Mouse (Mus musculus) kidney, embryonic 15.5 days (tissue): ENCODE measurements around the gene Zfp408. TPM values are rescaled to one million over a fixed set of nuclear protein-coding genes. Genes with fewer than 3 reads are reported as not detected.

Source experiments
- ATAC-seq: fragments of 200-750 bp; cut with Nextera tagmentation; replicated peaks from 2 replicates; pipeline ENCODE4 v1.8.0; 2017; ENCODE audit warnings: moderate TSS enrichment; ENCODE audit not compliant: low FRiP score
- H3K27ac ChIP-seq: fragments of 300-500 bp; sonication (generic); 2 replicates; pipeline ENCODE4 v1.5.1; 2015; ENCODE audit warnings: mild to moderate bottlenecking, inconsistent platforms
- H3K27me3 ChIP-seq: fragments of 300-500 bp; sonication (generic); 2 replicates; pipeline ENCODE4 v1.6.1; 2015; ENCODE audit warnings: inconsistent platforms
- H3K36me3 ChIP-seq: fragments of 300-500 bp; sonication (generic); 2 replicates; pipeline ENCODE4 v1.6.1; 2015; ENCODE audit warnings: inconsistent platforms
- H3K4me1 ChIP-seq: fragments of 300-500 bp; sonication (generic); 2 replicates; pipeline ENCODE4 v1.6.1; 2015; ENCODE audit warnings: inconsistent platforms
- H3K4me2 ChIP-seq: fragments of 300-500 bp; sonication (generic); 2 replicates; pipeline ENCODE4 v1.6.1; 2015; ENCODE audit warnings: moderate library complexity, mild to moderate bottlenecking, inconsistent platforms
- H3K4me3 ChIP-seq: fragments of 300-500 bp; sonication (generic); replicated peaks from 2 replicates; pipeline ENCODE4 v1.5.1; 2015; ENCODE audit warnings: mild to moderate bottlenecking, inconsistent platforms
- H3K9ac ChIP-seq: fragments of 300-500 bp; sonication (generic); 2 replicates; pipeline ENCODE4 v1.6.1; 2015; ENCODE audit warnings: mild to moderate bottlenecking, inconsistent platforms
- H3K9me3 ChIP-seq: fragments of 300-500 bp; sonication (generic); replicated peaks from 2 replicates; pipeline ENCODE4 v1.6.1; 2016; ENCODE audit warnings: inconsistent platforms
- WGBS: fragments of 180-500 bp; shearing (Covaris S2); methylation state at CpG from one replicate; pipeline ENCODE4 v1.1.7; 2015; ENCODE audit warnings: mixed read lengths; 5-methylcytosine and 5-hydroxymethylcytosine counted together
- polyA plus RNA-seq: library from polyadenylated mRNA; unstranded; fragments of >200 nt; fragmentation: Nextera tagmentation; extraction: Ambion mirVana; gene quantifications from 2 replicates; pipeline ENCODE4 v1.2.1, GENCODE M21; 2015

The Zfp408 gene
- polyA plus RNA-seq = 11.9 and 13.7 TPM in 2 replicates

- H3K36me3 ChIP-seq = peaks cover 57% of the 10 kb centered on the region
- no peaks in the 10 kb centered on the region for H3K9me3 ChIP-seq
- peak; percentile 92 for ATAC-seq
- WGBS = under 1% methylated on average over 44 of the region's 44 CpGs
- H3K9ac ChIP-seq = peak within 1 kb of the TSS; percentile 86
- peak within 1 kb of the TSS; percentile 90 for H3K4me2 ChIP-seq
- peak within 1 kb of the TSS; percentile 59 for H3K4me3 ChIP-seq
- H3K27me3 ChIP-seq = no peaks in the 10 kb centered on the region
- H3K4me1 ChIP-seq = peaks cover 37% of the 10 kb centered on the region
- H3K27ac ChIP-seq = peak within 1 kb of the TSS; percentile 88
Observed at GRCm38 (mm10) chr2:91649553-91650359, at the start of gene Zfp408, which contains the start of gene Arhgap1. Gene Zfp408 (minus strand): TSS chr2:91649791. Gene Arhgap1 (plus strand): TSS chr2:91649860.

DNA sequence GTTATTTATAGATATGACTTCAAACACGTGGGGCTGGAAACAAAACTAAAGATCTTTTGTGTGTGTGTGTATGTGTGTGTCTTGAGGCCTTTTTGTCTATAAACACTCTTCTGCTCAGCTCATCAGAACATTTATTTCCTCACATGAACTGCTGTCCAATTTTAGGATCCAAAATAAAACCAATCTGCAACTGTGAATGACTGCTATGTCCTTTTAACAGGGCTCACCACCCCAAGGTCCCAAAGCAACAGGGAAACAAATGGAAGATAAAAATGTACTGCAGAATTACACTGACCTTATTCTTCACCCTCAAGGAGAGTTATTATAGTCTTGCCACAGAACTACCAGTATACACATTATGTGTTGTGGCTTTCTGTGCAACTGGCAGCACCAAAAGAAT lies 49.6 kb upstream of the Zfp408 start:
- no peak overlapping the region for H3K27ac ChIP-seq
- no peaks in the 10 kb centered on the region for H3K4me1 ChIP-seq
- H3K4me3 ChIP-seq = no peak overlapping the region
- H3K9me3 ChIP-seq = no peaks in the 10 kb centered on the region
- no peak overlapping the region for H3K4me2 ChIP-seq
- H3K27me3 ChIP-seq = no peaks in the 10 kb centered on the region
- H3K9ac ChIP-seq = no peak overlapping the region
- 68% methylated on average over 1 of the region's 1 CpGs for WGBS
- peaks cover 12% of the 10 kb centered on the region for H3K36me3 ChIP-seq
- no peak for ATAC-seq

DNA sequence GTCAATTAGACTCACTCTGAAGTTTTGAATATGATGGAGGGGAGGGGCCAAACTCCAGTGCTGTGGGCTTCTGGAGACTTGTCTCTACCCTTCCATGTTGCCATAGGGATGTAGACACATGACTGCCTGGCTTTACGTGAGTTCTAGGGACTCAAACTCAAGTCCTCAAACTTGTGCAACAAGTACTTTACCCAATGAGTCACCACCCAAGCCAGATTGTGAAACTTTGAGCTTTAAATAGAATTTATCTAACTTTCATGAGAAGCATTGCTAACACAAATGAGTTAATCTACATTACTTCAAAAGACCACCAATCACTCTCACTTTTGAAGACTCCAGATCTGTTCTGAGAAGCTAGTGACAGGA lies 46.6 kb upstream of the Zfp408 start:
- Histone ChIP-seq H3K36me3 (peaks cover 23% of the 10 kb centered on the region), H3K27ac (no peak overlapping the region), H3K4me3 (no peak overlapping the region), H3K4me2 (no peak overlapping the region), H3K27me3 (no peaks in the 10 kb centered on the region), H3K9me3 (no peaks in the 10 kb centered on the region), H3K9ac (no peak overlapping the region), H3K4me1 (no peaks in the 10 kb centered on the region)
- WGBS = 87% methylated on average over 1 of the region's 1 CpGs
- no peak for ATAC-seq

GRCm38 (mm10) chr2:91695436-91696224 lies 46.0 kb upstream of the Zfp408 start:
- Histone ChIP-seq H3K4me2 (no peak overlapping the region), H3K36me3 (peaks cover 25% of the 10 kb centered on the region), H3K4me3 (no peak overlapping the region), H3K9ac (no peak overlapping the region), H3K27me3 (no peaks in the 10 kb centered on the region), H3K27ac (no peak overlapping the region), H3K9me3 (no peaks in the 10 kb centered on the region), H3K4me1 (no peaks in the 10 kb centered on the region)
- WGBS = 85% methylated on average over 10 of the region's 10 CpGs
- ATAC-seq = no peak

DNA sequence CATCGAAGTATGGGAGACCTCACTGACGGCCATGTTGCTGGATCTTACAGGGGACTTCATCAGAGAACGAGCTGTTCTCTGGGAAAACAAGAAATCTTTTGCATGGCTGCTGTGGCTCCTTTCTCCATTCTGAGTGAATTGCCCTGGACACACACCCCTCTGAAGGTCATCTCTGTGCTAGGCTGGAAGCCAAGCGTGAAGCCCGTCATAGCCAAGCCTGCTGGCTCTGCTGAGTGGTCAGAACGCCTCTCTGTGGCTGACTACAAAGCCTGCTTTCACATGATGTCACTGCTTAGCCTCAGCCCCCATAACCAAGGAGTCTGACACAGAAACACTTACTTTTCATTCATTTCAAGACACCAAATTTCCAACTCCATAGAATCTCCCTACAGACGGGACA lies 39.9 kb upstream of the Zfp408 start:
- H3K9me3 ChIP-seq = no peaks in the 10 kb centered on the region
- no peak for ATAC-seq

DNA sequence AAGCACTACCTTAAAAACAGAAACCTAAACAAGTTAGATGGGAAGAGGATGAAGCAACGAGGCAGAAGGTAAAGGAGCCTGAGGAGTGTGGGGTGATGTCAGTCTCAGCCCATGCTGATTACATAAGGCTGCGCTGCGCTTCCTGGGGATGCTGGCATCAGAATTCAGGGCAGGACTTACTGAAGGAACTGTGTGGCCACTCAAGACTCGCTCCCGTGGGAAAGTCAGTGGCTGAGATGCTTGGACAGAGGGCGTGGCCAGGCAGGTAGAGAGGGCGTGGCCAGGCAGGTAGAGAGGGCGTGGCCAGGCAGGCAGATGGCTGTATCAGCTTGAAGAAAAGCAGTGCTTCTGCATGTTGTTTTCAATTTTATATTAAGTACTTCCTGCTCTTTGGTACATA lies 34.3 kb upstream of the Zfp408 start:
- Histone ChIP-seq H3K4me1 (no peaks in the 10 kb centered on the region), H3K27me3 (no peaks in the 10 kb centered on the region), H3K36me3 (peaks cover 85% of the 10 kb centered on the region), H3K9ac (no peak overlapping the region), H3K4me2 (no peak overlapping the region), H3K27ac (no peak overlapping the region), H3K4me3 (no peak overlapping the region), H3K9me3 (no peaks in the 10 kb centered on the region)
- ATAC-seq = no peak
- 81% methylated on average over 8 of the region's 8 CpGs for WGBS

More for the DNA sequence above, 39.9 kb upstream of the Zfp408 start:
- peaks cover 58% of the 10 kb centered on the region for H3K36me3 ChIP-seq
- no peaks in the 10 kb centered on the region for H3K4me1 ChIP-seq
- no peaks in the 10 kb centered on the region for H3K27me3 ChIP-seq
- no peak overlapping the region for H3K4me2 ChIP-seq
- H3K9ac ChIP-seq = no peak overlapping the region
- no peak overlapping the region for H3K4me3 ChIP-seq
- WGBS = 74% methylated on average over 7 of the region's 7 CpGs
- no peak overlapping the region for H3K27ac ChIP-seq

DNA sequence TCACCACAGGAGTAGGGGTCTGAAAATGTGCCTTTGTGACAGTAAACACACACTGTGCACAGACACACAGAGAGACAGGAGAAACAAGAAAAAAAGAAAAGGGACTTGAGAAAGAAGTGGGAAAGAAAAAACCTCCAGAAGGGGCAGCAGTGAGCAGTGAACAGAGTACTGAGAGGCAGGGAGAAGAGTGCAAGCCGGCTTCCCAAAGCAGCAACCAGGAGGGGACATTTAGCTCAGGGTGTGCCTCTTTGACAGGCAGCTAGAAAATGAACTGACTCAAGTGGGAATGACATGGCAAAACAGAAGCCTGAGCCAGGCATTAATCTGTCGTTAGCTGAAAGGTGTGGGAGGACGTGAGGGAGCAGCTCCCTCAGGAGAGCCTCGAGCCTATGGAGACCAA lies 33.3 kb upstream of the Zfp408 start:
- no peaks in the 10 kb centered on the region for H3K4me1 ChIP-seq
- no peaks in the 10 kb centered on the region for H3K27me3 ChIP-seq
- H3K4me2 ChIP-seq = no peak overlapping the region
- H3K9ac ChIP-seq = no peak overlapping the region
- 40% methylated on average over 4 of the region's 4 CpGs for WGBS
- H3K9me3 ChIP-seq = no peaks in the 10 kb centered on the region
- no peak for ATAC-seq
- no peak overlapping the region for H3K27ac ChIP-seq
- no peak overlapping the region for H3K4me3 ChIP-seq
- H3K36me3 ChIP-seq = peaks cover 88% of the 10 kb centered on the region

GRCm38 (mm10) chr2:91676961-91677360 lies 27.4 kb upstream of the Zfp408 start:
- Histone ChIP-seq H3K27me3 (no peaks in the 10 kb centered on the region), H3K9ac (no peak overlapping the region), H3K27ac (peak overlapping the region; percentile 35; the same call in 1 of the 2 replicates), H3K9me3 (no peaks in the 10 kb centered on the region), H3K4me1 (peaks cover 7% of the 10 kb centered on the region), H3K4me3 (no peak overlapping the region), H3K4me2 (no peak overlapping the region), H3K36me3 (peaks cover 93% of the 10 kb centered on the region)
- peak; percentile 66; the same call in 1 of the 2 replicates for ATAC-seq

- WGBS = 52% methylated on average over 2 of the region's 2 CpGs
- no peaks in the 10 kb centered on the region for H3K27me3 ChIP-seq
- peaks cover 93% of the 10 kb centered on the region for H3K36me3 ChIP-seq
- no peak overlapping the region for H3K9ac ChIP-seq
- peaks cover 7% of the 10 kb centered on the region for H3K4me1 ChIP-seq
- peak overlapping the region; percentile 35 for H3K27ac ChIP-seq
- ATAC-seq = no peak; the same call in 1 of the 2 replicates
- H3K4me2 ChIP-seq = no peak overlapping the region
- H3K9me3 ChIP-seq = no peaks in the 10 kb centered on the region
- no peak overlapping the region for H3K4me3 ChIP-seq
Observed at GRCm38 (mm10) chr2:91676420-91676819, 26.8 kb upstream of the Zfp408 start.

DNA sequence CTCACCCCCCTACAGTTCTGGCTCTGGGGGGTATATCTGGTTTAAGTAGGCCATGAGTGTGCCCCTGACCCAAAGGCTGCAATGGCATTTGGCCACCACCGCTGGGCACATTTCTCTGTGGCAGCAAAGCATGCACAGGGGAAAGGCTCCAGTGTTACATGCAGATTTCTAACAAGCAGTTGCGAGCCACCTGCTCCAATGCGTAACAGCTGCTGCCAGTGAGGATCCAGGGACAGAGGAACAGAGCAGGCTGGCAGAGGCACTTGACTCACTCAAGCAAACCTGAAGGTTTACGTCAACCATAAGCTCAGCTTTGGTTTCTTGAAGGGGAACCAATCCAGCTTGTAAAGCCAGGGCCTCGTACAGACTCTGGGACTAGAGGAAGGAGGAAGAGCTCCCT lies 25.3 kb upstream of the Zfp408 start:
- Histone ChIP-seq H3K36me3 (peaks cover 94% of the 10 kb centered on the region), H3K9me3 (no peaks in the 10 kb centered on the region), H3K4me1 (peaks cover 7% of the 10 kb centered on the region), H3K9ac (no peak overlapping the region), H3K4me3 (no peak overlapping the region), H3K27ac (no peak overlapping the region), H3K27me3 (no peaks in the 10 kb centered on the region), H3K4me2 (no peak overlapping the region)
- ATAC-seq = no peak
- 89% methylated on average over 5 of the region's 5 CpGs for WGBS

DNA sequence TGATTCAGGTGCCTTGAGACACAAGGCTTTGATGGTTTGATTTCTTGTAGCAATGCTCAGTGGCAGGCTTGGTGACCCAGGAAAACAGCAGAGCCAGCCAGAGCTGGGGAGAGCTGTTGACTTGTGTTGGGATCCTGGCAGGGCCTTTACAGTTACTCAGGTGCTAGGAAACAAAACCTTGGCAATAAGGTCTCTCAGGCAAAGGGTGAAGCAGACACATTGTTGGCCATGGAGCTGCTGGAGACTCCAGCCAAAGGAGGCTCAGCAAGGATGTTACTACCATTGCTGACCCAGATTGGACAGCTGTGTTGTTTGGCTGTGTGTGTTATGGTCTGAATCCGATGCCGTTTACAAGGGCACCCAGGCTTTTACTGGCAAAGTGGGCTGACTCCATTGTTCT lies 24.0 kb upstream of the Zfp408 start:
- H3K9me3 ChIP-seq = no peaks in the 10 kb centered on the region
- ATAC-seq = no peak
- peaks cover 7% of the 10 kb centered on the region for H3K4me1 ChIP-seq
- no peaks in the 10 kb centered on the region for H3K27me3 ChIP-seq
- H3K36me3 ChIP-seq = peaks cover 94% of the 10 kb centered on the region
- no peak overlapping the region for H3K9ac ChIP-seq
- no peak overlapping the region for H3K27ac ChIP-seq
- 92% methylated on average over 2 of the region's 2 CpGs for WGBS
- H3K4me3 ChIP-seq = no peak overlapping the region
- H3K4me2 ChIP-seq = no peak overlapping the region

GRCm38 (mm10) chr2:91670038-91670437 lies 20.4 kb upstream of the Zfp408 start:
- H3K36me3 ChIP-seq = peaks cover 89% of the 10 kb centered on the region
- 0 out of 2 replicates have a peak, but pooled peaks cover 3% of the 10 kb centered on the region for H3K4me1 ChIP-seq
- H3K27ac ChIP-seq = no peak overlapping the region
- no peaks in the 10 kb centered on the region for H3K27me3 ChIP-seq
- no peaks in the 10 kb centered on the region for H3K9me3 ChIP-seq
- no peak for ATAC-seq
- H3K4me2 ChIP-seq = no peak overlapping the region
- H3K9ac ChIP-seq = no peak overlapping the region
- WGBS = 82% methylated on average over 6 of the region's 6 CpGs
- H3K4me3 ChIP-seq = no peak overlapping the region
